Mouse (Mus musculus) liver, postnatal 0 days (tissue): ENCODE measurements around the gene Homer3.
A peak's percentile ranks its signal among the peaks of the same experiment; 100 is the strongest.

Experiments
- CTCF ChIP-seq: sonication (generic); IDR thresholded peaks from 2 replicates; pipeline ENCODE4 v1.5.1; 2016; ENCODE audit warnings: antibody characterized with exemption, low read depth
- EP300 ChIP-seq: IDR thresholded peaks from 2 replicates; pipeline ENCODE4 v1.6.1; 2016; ENCODE audit warnings: antibody characterized with exemption, low read depth, mild to moderate bottlenecking

- no peak for TF ChIP-seq CTCF
- TF ChIP-seq EP300: peak; percentile 59
Observed at GRCm38 (mm10) chr8:70276476-70276875, 6.2 kb upstream of the Homer3 start.
